Mouse (Mus musculus) MEL (cell line): ENCODE measurements around the gene Pros1. TPM values are rescaled to one million over a fixed set of nuclear protein-coding genes. Genes with fewer than 3 reads are reported as not detected.

Experiments used
- DNase-seq: peaks from one replicate; pipeline ENCODE4 v3.0.0; 2011; ENCODE audit warnings: low read depth, low spot score
- H3K27ac ChIP-seq: 2 replicates; pipeline ENCODE4 v1.5.1; 2012; ENCODE audit warnings: low read depth, mild to moderate bottlenecking, control low read depth, low read length, moderate library complexity; ENCODE audit not compliant: control insufficient read depth
- H3K27me3 ChIP-seq, 2 experiments: fragments of 150-350 bp in 1 of 2; sonication (generic) in 1 of 2; 2 replicates each; pipeline ENCODE4 v1.6.1; 2012; ENCODE audit warnings: low read length in 2 of 2, mild to moderate bottlenecking in 2 of 2, improper control_type of control experiment in 1 of 2, moderate library complexity in 1 of 2; ENCODE audit not compliant: insufficient read depth in 2 of 2, control insufficient read depth in 1 of 2
- H3K36me3 ChIP-seq, 2 experiments: 2 replicates each; pipeline ENCODE4 v1.6.1; 2012 to 2014; ENCODE audit warnings: low read length in 2 of 2, improper control_type of control experiment in 1 of 2, inconsistent platforms in 1 of 2, mild to moderate bottlenecking in 1 of 2; ENCODE audit not compliant: insufficient read depth in 2 of 2, control insufficient read depth in 1 of 2
- H3K4me1 ChIP-seq, 2 experiments: fragments of 150-350 bp in 1 of 2; sonication (generic) in 1 of 2; 2 replicates each; pipeline ENCODE4 v1.6.1; 2012; ENCODE audit warnings: low read length in 2 of 2, improper control_type of control experiment in 1 of 2, mild to moderate bottlenecking in 1 of 2; ENCODE audit not compliant: insufficient read depth in 2 of 2, control insufficient read depth in 1 of 2
- H3K4me3 ChIP-seq, 2 experiments: fragments of 150-350 bp in 1 of 2; sonication (generic) in 1 of 2; 2 replicates each; pipeline ENCODE4 v1.5.1; 2012; ENCODE audit warnings: low read depth in 2 of 2, low read length in 2 of 2, mild to moderate bottlenecking in 2 of 2, moderate library complexity in 2 of 2, control low read depth in 1 of 2, improper control_type of control experiment in 1 of 2; ENCODE audit not compliant: control insufficient read depth in 1 of 2, insufficient read depth in 1 of 2
- H3K79me2 ChIP-seq: 2 replicates; pipeline ENCODE4 v1.6.1; 2012; ENCODE audit warnings: mild to moderate bottlenecking, low read length, moderate library complexity; ENCODE audit not compliant: control insufficient read depth, poor library complexity, insufficient read depth
- H3K9ac ChIP-seq: 2 replicates; pipeline ENCODE4 v1.6.1; 2012; ENCODE audit warnings: low read depth, mild to moderate bottlenecking, control low read depth, low read length, moderate library complexity; ENCODE audit not compliant: control insufficient read depth, poor library complexity, severe bottlenecking
- H3K9me3 ChIP-seq: fragments of 150-350 bp; sonication (generic); replicated peaks from 2 replicates; pipeline ENCODE4 v1.6.1; 2012; ENCODE audit warnings: mild to moderate bottlenecking, low read length, improper control_type of control experiment, moderate library complexity; ENCODE audit not compliant: insufficient read depth
- BHLHE40 ChIP-seq: IDR thresholded peaks from 2 replicates; pipeline ENCODE4 v1.6.1; 2012; ENCODE audit warnings: low read depth, mild to moderate bottlenecking, inconsistent platforms, low read length, improper control_type of control experiment, borderline replicate concordance
- CHD1 ChIP-seq: IDR thresholded peaks from 2 replicates; pipeline ENCODE4 v1.6.1; 2012; ENCODE audit warnings: low read depth, mild to moderate bottlenecking, inconsistent platforms, low read length, improper control_type of control experiment
- E2F4 ChIP-seq: IDR thresholded peaks from 2 replicates; pipeline ENCODE4 v1.6.1; 2011; ENCODE audit warnings: low read depth, low read length, improper control_type of control experiment, borderline replicate concordance
- ETS1 ChIP-seq: IDR thresholded peaks from 2 replicates; pipeline ENCODE4 v1.6.1; 2012; ENCODE audit warnings: low read depth, mild to moderate bottlenecking, inconsistent platforms, low read length, improper control_type of control experiment, moderate library complexity
- GABPA ChIP-seq: IDR thresholded peaks from 2 replicates; pipeline ENCODE4 v1.6.1; 2012; ENCODE audit warnings: low read depth, mild to moderate bottlenecking, inconsistent platforms, low read length, improper control_type of control experiment, moderate library complexity
- JUND ChIP-seq: IDR thresholded peaks from 2 replicates; pipeline ENCODE4 v1.6.1; 2011; ENCODE audit warnings: low read depth, mild to moderate bottlenecking, improper control_type of control experiment, low read length
- MAX ChIP-seq: IDR thresholded peaks from 2 replicates; pipeline ENCODE4 v1.6.1; 2011; ENCODE audit warnings: low read length, improper control_type of control experiment
- MEF2A ChIP-seq: IDR thresholded peaks from 2 replicates; pipeline ENCODE4 v1.6.1; 2014; ENCODE audit warnings: low read depth, mild to moderate bottlenecking, inconsistent platforms, low read length, improper control_type of control experiment; ENCODE audit not compliant: poor library complexity, insufficient replicate concordance, severe bottlenecking; ENCODE audit errors: extremely low read depth
- MYC ChIP-seq: IDR thresholded peaks from 2 replicates; pipeline ENCODE4 v1.6.1; 2011; ENCODE audit warnings: low read depth, mild to moderate bottlenecking, low read length, improper control_type of control experiment, moderate library complexity
- NELFE ChIP-seq: IDR thresholded peaks from 2 replicates; pipeline ENCODE4 v1.6.1; 2011; ENCODE audit warnings: low read depth, low read length, improper control_type of control experiment
- NRF1 ChIP-seq: IDR thresholded peaks from 2 replicates; pipeline ENCODE4 v1.6.1; 2014; ENCODE audit warnings: low read depth, mild to moderate bottlenecking, inconsistent platforms, low read length, improper control_type of control experiment, moderate library complexity; ENCODE audit not compliant: poor library complexity, insufficient read depth, severe bottlenecking
- POLR2AphosphoS5 ChIP-seq: IDR thresholded peaks from 2 replicates; pipeline ENCODE4 v1.6.1; 2012; ENCODE audit warnings: low read depth, borderline replicate concordance, mild to moderate bottlenecking, inconsistent platforms, low read length, moderate library complexity, mixed read lengths
- RAD21 ChIP-seq: IDR thresholded peaks from 2 replicates; pipeline ENCODE4 v1.6.1; 2011; ENCODE audit warnings: mild to moderate bottlenecking, low read depth, low read length, improper control_type of control experiment
- SMC3 ChIP-seq: IDR thresholded peaks from 2 replicates; pipeline ENCODE4 v1.6.1; 2011; ENCODE audit warnings: low read depth, low read length, improper control_type of control experiment
- USF1 ChIP-seq: IDR thresholded peaks from 2 replicates; pipeline ENCODE4 v1.6.1; 2014; ENCODE audit warnings: low read depth, mild to moderate bottlenecking, inconsistent platforms, low read length, improper control_type of control experiment, moderate library complexity
- USF2 ChIP-seq, 2 experiments: IDR thresholded peaks; 2 replicates each; pipeline ENCODE4 v1.6.1; 2011 to 2012; ENCODE audit warnings: improper control_type of control experiment in 2 of 2, low read length in 2 of 2, borderline replicate concordance in 1 of 2, inconsistent platforms in 1 of 2, low read depth in 1 of 2, mild to moderate bottlenecking in 1 of 2; ENCODE audit not compliant: insufficient read depth in 1 of 2
- polyA plus RNA-seq, 2 experiments: library from polyadenylated mRNA; stranded (reverse) in 1 of 2; unstranded in 1 of 2; fragments of >175 nt in 1 of 2; fragments of >200 nt in 1 of 2; gene quantifications; 2 replicates each; pipeline versions ENCODE4 v1.2.1 to v1.2.4; 2012; ENCODE audit warnings: low replicate concordance in 2 of 2, low read depth in 1 of 2; ENCODE audit not compliant: insufficient read length in 2 of 2, insufficient read depth in 1 of 2, missing spikeins in 1 of 2
- total RNA-seq: library from RNA; depleted of rRNA; stranded (reverse); fragments of 300-350 nt; gene quantifications from 2 replicates; pipeline ENCODE4 v1.2.3, GENCODE M21; 2012

Gene Pros1
- total and polyA plus RNA-seq, 3 experiments, result 1.7 TPM; not detected in 1

- TF ChIP-seq MEF2A (no peak), JUND (no peak), CHD1 (no peak), USF2 (IDR thresholded peaks at IDR 0.05; ENCODE audit: borderline replicate concordance in 1 of 2, insufficient read depth in 1 of 2, low read depth in 1 of 2, low read length in 2 of 2) (no peak), USF1 (no peak), POLR2AphosphoS5 (no peak), ETS1 (no peak), MAX (no peak), BHLHE40 (no peak), GABPA (no peak), NELFE (no peak), MYC (no peak), SMC3 (no peak)
- Histone ChIP-seq H3K36me3 (no peaks in the 10 kb centered on the region), H3K9me3 (no peaks in the 10 kb centered on the region), H3K27ac (no peak overlapping the region), H3K4me3 (no peak overlapping the region), H3K27me3 (no peaks in the 10 kb centered on the region), H3K9ac (no peak overlapping the region), H3K79me2 (no peaks in the 10 kb centered on the region), H3K4me1 (no peaks in the 10 kb centered on the region)
- no peak for DNase-seq
Measured at GRCm38 (mm10) chr16:62873180-62873579, 19.1 kb downstream of the Pros1 start.

- no peaks in the 10 kb centered on the region for H3K4me1 ChIP-seq
- H3K36me3 ChIP-seq, result no peaks in the 10 kb centered on the region
- no peak overlapping the region for H3K27ac ChIP-seq
- no peak for DNase-seq
- no peak overlapping the region for H3K4me3 ChIP-seq
- H3K9ac ChIP-seq, result no peak overlapping the region
- no peaks in the 10 kb centered on the region for H3K79me2 ChIP-seq
- no peak for TF ChIP-seq NELFE
- no peak for TF ChIP-seq NRF1
- no peak for TF ChIP-seq RAD21
- TF ChIP-seq E2F4, result no peak
- H3K27me3 ChIP-seq, result no peaks in the 10 kb centered on the region
- H3K9me3 ChIP-seq, result no peaks in the 10 kb centered on the region
Measured at GRCm38 (mm10) chr16:62874065-62874464, 20.0 kb downstream of the Pros1 start.
